Mouse (Mus musculus) E14TG2a.4 (cell line): ENCODE measurements around the gene Bend3.

Experiments
- CTCF ChIP-seq: conservative IDR thresholded peaks from 2 replicates; pipeline ENCODE4 v1.5.1; 2014; ENCODE audit warnings: low read length
- POU5F1 ChIP-seq: IDR thresholded peaks from 2 replicates; pipeline ENCODE4 v1.6.1; 2014; ENCODE audit warnings: low read length, borderline replicate concordance

- TF ChIP-seq CTCF (no peak), POU5F1 (no peak)
Measured at GRCm38 (mm10) chr10:43490034-43490433, 11.4 kb downstream of the Bend3 start.
